Comparison of ENCODE assay signal across 8 mouse cellular contexts in genomic region chr3:22142846-22143641, GRCm38 (mm10).
DNase-seq lines count a peak whose midpoint lies in the region; TF ChIP-seq lines count a peak whose summit lies in the region.

No protein-coding gene starts in this region.

- H3K4me1 ChIP-seq in testis, adult 2 months (ENCODE audit: control insufficient read depth, insufficient read depth, low read length), result no peaks in the 10 kb centered on the region

- no peaks in the 10 kb centered on the region for H3K27me3 ChIP-seq in testis, adult 2 months (ENCODE audit: control insufficient read depth, insufficient read depth, low read length)

- no peak overlapping the region for H3K4me3 ChIP-seq in testis, adult 2 months (ENCODE audit: control insufficient read depth, low read depth, low read length)

- H3K27ac ChIP-seq in testis, adult 2 months (ENCODE audit: control insufficient read depth, insufficient read depth, low read depth, low read length), result no peak overlapping the region

- no peaks in the 10 kb centered on the region for H3K36me3 ChIP-seq in testis, adult 2 months (ENCODE audit: control insufficient read depth, insufficient read depth, low read length)

- peak; percentile 21 to 80 for DNase-seq in adrenal gland, adult (ENCODE audit: inconsistent age in 2 of 2, low spot score in 1 of 2)
- no peak for DNase-seq in adrenal gland, adult 8-10 months
- DNase-seq in testis, postnatal 14 days (ENCODE audit: low spot score), result no peak
- DNase-seq in kidney, postnatal 4 days, result peak; percentile 25 to 46
- DNase-seq in retina, postnatal 1 day, result peak; percentile 40
- no peak for DNase-seq in urinary bladder, adult 2 months (ENCODE audit: low spot score)
- DNase-seq in cerebellum, adult 9-10 months, result no peak

- peak; percentile 52; the same call in 1 of the 2 replicates for TF ChIP-seq CTCF in testis, adult 2 months (IDR thresholded peaks at IDR 0.05; ENCODE audit: control insufficient read depth, insufficient read depth, insufficient replicate concordance, low read depth, low read length)

- no peak for TF ChIP-seq POLR2A in testis, adult 2 months (IDR thresholded peaks at IDR 0.05; ENCODE audit: control insufficient read depth, low read depth, low read length)

Comparison
In these comparisons a context has a peak if more than half of its experiments do, and no peak if none do; other contexts are left out.
1. DNase-seq: peak in adrenal gland, adult (2 of 2), kidney, postnatal 4 days (2 of 2) and retina, postnatal 1 day (single experiment); none in adrenal gland, adult 8-10 months (single experiment), testis, postnatal 14 days (single experiment), urinary bladder, adult 2 months (single experiment) and cerebellum, adult 9-10 months (single experiment).